Mouse (Mus musculus): ENCODE measurements around the gene Stx8.

- TF ChIP-seq BHLHE40 (IDR thresholded peaks at IDR 0.05; ENCODE audit: borderline replicate concordance, low read depth, low read length) (no peak), USF1 (IDR thresholded peaks at IDR 0.05; ENCODE audit: low read depth, low read length) (no peak), MXI1 (IDR thresholded peaks at IDR 0.05; ENCODE audit: low read depth, low read length) (no peak), RAD21 (IDR thresholded peaks at IDR 0.05; ENCODE audit: low read depth, low read length) (no peak), MAX (IDR thresholded peaks at IDR 0.05; ENCODE audit: low read length) (no peak), POLR2A (IDR thresholded peaks at IDR 0.05; ENCODE audit: control insufficient read depth in 1 of 2, insufficient read depth in 1 of 2, low read depth in 1 of 2, low read length in 2 of 2, poor library complexity in 1 of 2) (no peak)
Observed at GRCm38 (mm10) chr11:68029871-68030270, 63.9 kb downstream of the Stx8 start.
